Mouse (Mus musculus) frontal cortex, postnatal 14 days (tissue): ENCODE data around the gene Clp1.

Experiments used
- DNase-seq, 2 experiments: peaks; one replicate each; pipeline ENCODE4 v3.0.0; 2022; ENCODE audit warnings: low spot score in 2 of 2

Gene Clp1

DNA sequence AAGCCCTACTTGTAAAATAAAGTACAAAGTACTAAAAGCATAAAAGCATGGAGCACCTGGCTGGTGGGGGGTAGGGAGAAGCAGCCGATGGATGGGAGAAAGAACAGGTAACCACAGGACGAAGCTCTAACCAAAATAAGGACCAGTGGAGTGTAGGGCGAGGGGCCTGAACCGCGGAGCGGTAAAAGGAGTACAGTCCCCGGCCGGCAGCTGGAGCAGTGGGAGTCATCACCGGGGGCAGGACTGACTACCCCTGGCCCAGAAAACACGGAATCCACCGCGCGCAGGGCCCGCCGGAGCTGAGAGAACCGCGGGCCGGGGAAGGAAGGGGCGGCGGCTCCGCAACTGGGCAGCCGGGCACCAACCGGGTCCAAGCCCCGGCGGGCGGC, 12.7 kb downstream of the Clp1 start:
- no peak for DNase-seq

DNA sequence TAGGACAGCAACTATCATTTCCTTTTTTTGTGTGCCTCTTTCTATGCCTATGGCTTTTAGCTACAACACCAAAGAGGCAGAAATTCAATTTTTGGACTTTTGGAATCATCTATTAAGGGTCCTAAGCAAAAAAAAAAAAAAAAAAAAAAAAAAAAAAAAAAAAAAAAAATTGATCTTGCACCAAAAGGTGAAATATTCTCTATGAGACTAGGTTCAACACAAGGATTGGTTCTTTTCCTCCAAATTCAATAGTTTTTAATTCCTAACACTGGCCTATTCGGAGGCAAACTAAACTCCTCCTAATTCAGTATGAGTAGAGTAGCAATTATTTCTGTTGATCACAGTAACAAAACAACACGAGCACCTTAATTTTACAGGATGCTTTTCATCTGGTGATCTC, 15.3 kb downstream of the Clp1 start:
- DNase-seq = no peak

DNA sequence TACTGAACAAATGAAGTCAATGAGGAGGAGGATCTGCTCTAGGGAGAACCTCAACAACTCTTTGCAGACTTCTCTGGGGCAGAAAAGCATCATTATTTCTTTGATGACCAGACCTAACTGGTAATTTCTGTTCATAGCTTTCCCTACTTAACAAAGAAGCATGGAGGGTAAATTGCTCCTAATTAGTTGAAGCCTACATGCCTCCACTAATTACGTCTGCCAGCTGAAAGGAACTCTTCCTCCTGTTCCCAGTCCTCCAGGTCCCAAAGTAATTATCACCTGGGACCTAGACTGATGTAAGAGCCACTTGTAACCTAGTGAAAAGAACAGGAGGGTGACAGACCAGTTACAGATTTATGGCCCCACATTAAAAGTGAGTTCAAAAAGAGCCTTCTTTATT, 19.6 kb downstream of the Clp1 start:
- no peak for DNase-seq

DNA sequence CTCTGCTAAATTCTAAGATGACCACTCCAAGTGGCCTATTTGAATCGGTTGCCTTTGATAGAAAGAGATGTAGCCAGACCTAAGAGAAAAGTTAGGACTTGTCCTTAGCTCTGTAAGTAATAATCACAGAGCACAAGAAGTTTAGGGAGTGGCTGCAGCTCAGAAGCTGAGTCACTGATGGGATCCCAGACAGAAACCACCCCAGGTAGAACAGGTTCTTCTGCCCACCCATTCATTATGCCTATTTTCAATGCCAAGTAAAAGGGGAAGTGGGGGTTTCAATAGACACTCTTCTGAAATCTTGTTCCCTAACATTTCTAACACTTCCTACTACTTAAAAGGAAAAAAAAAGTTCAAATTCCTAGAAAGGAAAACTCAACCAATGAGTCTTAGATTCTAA, 21.9 kb downstream of the Clp1 start:
- DNase-seq = no peak

DNA sequence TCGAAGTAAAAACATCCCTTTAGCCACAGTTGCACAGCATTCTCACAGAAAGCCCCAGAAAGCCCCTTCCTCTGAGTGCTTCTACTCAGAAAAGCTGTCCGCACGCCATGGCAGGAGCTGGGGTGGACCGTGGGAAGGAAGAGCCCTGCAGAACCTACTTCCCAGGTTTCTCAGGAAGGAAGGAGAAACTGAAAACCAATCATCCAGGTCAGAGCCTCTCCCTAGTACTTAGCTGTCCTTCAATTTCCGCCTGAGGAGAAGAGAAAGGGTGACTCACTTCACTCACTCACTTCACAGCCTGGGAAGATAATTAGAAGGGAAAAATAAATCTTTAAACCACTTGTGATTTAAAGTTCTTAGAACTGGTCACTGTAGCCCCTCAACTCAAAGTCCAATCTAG, 22.8 kb downstream of the Clp1 start:
- no peak for DNase-seq

DNA sequence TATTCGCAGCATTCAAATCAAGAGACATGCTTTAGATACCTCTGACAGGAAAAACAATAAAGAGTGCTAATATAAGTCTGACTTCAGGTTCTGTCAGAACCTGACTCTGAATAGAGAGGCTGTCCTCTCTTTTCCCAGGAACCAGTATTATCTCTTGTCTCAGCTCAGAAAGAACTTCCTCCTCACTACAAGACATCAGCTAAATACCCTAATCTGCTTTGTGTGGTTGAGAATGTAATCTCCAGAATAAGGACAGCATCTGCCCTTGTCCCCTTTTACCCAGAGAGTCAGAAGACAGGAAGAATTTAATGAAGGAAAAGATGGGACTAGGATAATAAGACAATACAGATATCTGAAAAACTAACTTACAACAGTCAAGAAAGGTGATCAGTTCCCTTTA, 23.7 kb downstream of the Clp1 start:
- no peak for DNase-seq

DNA sequence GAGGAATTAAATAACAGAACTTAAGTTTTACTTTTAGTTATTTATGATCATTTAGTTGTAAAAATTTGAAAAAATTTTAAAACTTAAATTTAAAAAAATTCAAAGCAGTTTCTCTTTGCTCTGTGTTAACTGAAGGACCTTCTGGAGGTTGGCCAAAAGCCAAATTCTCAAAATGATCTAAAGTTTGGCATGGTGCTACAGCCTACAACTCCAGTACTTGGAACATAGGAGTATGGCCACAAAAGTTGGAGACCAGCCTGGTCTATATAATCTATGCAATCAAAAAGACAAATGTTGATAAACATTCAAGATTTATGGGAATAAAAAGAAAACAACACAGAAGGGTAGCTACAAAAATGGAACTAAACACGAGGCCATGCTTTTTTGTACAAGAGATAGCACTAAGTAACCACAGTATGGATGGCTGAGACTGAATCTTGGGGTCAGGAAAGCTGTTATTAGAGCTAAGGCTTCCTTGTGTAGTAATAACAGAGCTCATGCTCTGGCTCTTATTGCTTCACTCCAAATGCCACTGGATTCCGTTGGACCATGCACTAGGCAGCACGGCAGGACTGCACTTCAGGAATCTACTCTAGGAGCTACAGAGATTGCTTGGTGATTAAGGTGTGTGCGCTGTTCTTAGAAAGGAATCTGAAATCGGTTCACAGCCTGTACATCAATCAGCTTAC, 32.0 kb downstream of the Clp1 start:
- no peak for DNase-seq

DNA sequence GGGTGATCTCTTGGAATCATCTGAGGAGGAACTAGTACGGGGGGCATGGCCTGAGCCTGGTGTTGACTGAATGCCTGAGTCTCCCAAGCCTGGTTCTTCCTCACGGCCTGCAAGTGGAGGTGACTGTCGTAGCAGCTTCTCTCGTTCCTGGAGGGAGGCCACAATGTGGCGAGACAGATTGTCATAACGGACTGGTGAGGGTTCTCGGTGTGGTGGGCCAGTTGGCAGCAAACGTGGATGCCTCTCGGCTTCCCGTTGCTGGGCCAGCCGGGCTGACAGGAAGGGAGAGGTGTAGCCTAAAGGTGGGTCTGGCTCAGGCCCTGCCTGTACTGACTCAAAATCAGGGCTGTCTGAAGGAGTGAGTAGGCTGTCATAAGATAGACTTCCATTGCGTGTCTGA, 37.1 kb downstream of the Clp1 start:
- no peak for DNase-seq

DNA sequence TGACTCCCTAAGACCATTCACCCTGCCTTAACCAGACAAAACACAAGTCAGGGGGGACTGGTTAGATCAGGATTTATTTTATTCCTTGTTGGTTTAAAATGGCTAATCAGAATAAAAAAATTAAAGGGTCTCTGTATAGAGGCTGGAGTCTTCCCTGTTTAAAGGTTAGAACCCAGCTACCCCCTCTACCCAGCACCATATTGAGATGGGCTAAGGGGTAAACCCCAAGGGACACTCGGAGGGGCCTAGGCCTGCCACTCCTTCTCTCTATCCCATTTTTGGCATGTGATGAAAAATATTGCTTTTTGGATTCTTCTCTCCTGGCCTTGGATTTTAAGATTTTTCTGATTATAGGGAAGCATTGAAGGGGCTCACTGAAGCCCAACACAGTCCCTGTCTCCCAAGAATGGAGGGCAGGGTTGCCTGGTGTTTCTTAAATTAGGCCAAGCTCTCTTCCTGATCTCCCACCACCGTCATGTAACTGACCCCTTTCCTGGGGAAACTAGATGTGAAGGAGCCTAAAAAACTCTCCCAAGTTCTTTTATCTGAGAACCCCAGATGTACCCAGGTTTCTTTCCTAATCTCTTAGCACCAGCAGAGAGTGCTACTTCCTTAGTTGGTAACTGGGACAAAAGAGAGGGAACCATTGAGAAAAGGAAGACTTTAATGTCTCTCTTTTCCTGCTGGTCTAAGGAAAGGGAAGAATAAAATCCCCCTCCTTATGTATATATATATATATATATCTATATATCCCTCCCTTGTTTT, 38.9 kb downstream of the Clp1 start:
- no peak for DNase-seq

DNA sequence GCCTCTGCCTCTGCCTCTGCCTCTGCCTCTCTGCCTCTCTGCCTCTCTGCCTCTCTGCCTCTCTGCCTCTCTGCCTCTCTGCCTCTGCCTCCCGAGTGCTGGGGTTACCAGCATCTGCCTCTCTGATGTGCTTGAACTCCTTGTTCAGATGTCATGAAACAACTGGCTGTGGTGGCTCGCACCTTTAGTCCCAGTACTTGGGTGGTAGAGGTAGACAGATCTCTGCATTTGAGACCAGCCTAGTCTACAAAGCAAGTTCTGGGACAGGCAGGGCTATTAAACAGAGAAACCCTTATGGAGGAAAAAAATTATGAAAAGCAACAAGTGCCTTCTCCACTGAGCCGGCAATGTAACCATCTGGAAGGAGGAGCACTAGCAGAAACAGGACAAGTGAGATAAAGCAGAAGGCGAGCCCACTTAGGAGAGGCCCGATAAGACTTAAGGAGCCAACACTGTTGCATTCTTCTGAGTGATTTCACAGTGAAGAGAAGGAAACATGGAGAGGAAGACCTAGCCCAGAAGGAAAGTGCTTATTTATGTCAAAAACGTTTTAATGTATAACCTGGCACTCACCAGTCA, 44.5 kb downstream of the Clp1 start:
- no peak for DNase-seq

DNA sequence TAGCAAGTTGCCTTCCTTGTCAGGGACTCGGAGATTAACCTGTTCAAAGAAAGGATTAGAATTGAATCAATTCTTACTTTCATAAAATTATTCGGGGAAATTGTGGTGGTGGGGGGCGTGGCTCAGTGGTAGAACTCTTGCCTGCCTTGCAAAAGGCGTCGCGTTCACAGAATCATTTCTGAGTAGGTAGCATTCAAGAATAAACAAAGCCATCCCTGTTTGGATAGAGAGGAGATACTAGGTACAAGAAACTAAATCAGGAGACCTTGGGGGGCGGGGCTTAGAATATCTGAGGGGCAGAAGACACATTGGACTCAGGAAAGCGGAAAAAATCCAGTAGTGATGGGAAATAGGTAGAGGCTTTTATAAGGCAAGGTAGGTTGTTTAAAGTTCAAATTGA, 48.1 kb downstream of the Clp1 start, which contains the start of gene Tmx2:
TSS of gene Tmx2 (minus strand) at position 125 of the 400 bp plus-strand sequence.
- no peak for DNase-seq

DNA sequence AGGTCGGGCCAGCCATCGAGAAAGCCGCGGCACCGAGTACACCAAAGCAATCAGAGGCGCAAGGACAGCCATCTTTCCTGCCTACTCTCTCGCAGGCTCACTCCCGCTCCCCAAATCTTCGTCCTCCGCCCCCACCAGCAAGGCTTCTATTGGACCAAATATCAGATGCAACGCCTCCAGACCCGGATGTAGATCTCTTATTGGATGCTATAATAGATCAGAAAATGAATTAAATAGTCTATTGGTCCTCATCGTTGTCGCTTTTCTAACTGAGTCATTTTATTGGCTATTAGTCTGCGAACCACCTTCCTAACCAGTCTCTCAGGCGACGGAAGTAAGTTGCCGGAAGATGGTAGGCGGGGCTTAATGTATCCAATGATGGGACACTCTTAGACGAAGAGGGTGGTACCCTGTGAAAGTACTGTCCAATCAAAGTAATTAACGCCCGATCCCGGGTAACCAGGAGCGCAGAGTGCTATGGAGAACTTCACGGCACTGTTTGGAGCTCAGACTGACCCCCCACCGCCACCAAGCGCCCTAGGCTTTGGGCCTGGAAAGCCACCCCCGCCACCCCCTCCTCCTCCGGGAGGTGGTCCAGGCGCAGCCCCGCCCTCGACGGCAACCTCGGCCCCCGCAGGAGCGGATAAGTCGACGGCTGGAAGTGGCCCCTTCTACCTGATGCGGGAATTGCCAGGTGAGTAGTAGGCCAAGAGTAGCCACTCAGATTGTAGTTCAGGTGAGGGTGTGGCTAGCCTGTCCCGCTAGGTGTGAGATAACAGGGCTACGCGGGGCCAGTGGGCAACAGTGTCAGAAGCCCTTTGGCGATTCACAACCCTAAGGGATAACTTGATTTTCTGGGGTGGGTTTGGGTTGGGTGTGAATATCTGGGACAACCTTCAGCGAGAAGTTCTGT, 48.9 kb downstream of the Clp1 start, which contains the start of the genes Gm28635 and Med19:
TSS of gene Gm28635 (minus strand) at position 74 of the 913 bp plus-strand sequence.
TSS of gene Med19 (plus strand) at position 435 of the 913 bp plus-strand sequence.
- DNase-seq = peak; percentile 88 to 95

DNA sequence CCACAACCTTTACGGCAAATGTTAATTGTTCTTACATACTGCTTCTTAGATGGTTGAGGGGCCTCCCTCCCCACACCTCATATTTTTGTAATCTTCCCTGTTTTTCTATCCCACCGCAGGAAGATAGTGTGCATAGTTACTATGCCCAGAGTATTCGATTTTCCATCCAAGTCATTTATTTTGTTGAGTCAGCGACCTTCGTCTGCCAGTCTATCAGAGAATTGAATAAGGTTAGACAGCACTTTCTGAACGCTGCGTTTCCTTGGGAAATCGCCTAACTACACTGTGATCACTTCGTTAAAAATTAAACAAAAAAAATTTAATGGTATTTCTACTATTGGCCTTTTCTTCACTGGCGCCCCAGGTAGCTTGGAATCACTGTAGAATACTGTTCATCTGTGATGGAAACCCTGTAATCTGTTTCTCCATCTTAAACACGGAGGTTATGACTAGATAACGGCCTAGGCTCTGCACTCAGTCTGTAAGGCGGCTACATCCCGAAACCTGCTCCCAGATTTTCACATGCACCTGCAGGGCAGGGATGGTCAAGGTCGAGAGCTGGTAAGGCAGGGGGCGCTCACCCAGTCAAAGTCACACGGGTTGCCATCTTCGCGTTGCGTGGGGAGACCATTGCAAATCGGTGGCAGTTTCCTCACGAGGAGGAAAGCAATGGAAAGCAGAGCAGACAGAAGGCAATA, 49.7 kb downstream of the Clp1 start:
- DNase-seq = no peak
